Mouse (Mus musculus): Measurements from ENCODE around the gene Gm5799.
"Not testable (repeated sequence)": the region's sequence is repeated elsewhere in the genome, so short reads cannot be mapped to it uniquely, and the experiment has no call there.

Gm5799 gene

DNA sequence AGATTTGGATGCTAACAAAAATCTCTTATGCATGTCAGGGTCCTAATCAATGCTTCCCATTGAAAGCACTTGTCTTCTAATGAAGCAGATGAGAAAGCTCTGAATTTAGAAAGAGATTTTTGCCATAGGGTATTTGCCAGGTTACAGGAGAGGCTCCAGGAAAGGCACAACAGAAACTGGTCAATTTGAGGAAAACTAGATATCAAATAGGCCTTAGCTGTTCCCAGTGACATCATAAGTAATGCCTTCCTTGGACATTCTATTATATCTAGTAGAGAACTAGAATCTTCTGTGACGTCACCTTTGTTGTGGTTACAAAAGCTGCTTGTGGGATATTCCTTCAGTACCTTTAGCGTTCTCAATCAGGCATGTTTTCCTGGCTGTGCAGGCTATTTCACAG, at the start of gene Gm5799:
Gene Gm5799, plus strand, starts transcription at position 301 of the 400 bp plus-strand sequence.
- not testable (repeated sequence) for DNase-seq (ENCODE audit: low spot score)

DNA sequence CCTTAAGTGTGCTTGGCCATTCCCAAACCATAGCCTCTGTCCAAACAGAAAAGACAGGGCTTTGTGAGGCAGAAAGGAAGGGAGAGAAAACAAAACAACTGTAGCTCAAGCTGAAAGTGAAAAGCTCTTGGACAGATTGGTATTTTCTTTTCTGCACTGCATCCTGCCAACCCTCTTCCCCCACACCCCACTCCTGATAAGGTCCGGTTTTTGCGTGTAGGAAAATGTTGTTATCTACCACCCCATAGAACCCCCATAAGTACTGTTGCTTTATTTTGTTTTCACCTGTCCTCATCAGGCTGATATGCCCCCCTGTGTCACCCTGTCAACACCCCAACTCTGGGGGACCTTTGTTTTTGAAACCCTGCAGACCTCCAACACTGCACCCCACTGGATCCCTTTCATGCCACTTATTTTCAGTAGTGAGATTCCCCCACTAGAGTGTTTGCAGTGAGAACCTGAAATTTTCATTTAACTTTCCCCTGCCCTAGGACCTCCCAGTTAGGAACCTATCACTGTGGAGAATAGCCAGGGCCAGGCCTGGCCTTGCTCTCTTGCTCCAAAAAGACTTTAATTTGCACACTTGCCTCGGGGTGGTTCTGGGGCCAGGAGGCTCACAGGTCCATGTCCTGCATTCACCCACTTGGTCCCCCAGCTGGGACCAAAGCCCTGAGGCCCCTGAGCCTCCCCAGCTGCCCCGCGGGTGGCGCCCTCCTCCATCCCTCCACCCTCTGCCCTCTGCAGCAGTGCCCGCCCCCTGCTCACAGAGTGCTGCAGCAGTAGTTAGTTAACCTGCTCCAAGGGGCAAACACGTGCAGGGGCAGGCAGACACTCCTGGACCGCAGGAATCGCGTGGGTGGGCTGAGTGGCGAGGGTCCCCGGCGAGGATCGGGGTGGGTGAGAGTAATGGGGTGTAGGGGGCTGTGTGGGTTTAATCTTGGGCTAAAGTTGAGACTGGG, 12.0 kb upstream of the Gm5799 start:
- not testable (repeated sequence) for DNase-seq (ENCODE audit: low spot score)

DNA sequence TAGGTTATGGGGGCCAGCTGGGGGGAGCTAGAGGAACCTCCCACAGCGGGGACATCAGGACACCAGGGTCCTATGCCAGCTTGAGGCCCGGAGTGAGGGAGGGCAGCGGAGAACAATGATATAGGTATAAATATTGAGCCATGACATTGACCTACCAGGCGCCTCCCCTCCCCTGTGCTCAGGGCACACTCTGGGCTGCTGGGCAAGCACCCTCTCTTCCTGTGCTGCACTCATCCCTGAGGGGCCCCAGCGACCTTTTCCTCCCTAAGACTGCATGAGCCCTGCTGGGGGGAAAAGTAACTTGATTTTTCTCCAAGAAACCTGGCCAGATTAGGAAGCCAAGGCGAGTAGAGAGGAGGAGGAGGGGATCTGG, 11.4 kb upstream of the Gm5799 start:
- DNase-seq (ENCODE audit: low spot score), result not testable (repeated sequence)

DNA sequence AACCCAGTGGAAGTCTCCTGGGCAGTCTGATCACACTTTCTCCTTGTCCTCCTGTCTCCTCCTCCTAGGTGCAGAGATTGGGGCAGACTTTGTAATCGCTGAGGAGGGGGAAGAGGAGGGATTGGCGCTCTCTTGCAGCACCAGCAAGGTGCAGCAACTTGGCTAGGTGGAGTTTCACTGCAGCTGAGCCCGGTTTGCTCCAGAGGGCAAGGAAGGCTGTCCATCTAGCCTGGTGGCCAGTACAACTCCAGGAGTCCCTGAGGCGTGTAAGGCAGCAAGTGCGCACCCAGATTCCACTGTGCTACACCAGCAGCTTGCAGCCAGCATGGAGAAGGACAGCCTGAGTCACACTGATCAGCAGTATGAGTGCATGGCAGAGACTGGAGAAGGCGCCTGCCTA, 11.0 kb upstream of the Gm5799 start:
- DNase-seq (ENCODE audit: low spot score), result not testable (repeated sequence)

DNA sequence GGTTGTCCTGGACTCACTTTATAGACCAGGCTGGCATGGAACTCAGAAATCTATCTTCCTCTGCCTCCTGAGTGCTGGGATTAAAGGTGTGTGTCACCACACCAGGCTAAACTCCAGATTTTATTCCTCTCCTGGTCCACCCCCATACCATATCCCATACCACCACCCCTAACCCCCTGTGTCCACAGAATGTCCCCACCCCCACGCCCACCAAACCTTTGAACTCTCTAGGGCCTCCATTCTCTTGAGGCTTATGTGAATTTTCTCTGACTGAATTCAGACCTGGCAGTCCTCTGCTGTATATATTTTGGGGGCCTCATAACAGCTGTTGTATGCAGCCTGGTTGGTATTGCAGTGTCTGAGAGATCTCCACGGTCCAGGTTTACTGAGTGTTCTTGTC, 5.2 kb upstream of the Gm5799 start:
- DNase-seq (ENCODE audit: low spot score), result not testable (repeated sequence)

DNA sequence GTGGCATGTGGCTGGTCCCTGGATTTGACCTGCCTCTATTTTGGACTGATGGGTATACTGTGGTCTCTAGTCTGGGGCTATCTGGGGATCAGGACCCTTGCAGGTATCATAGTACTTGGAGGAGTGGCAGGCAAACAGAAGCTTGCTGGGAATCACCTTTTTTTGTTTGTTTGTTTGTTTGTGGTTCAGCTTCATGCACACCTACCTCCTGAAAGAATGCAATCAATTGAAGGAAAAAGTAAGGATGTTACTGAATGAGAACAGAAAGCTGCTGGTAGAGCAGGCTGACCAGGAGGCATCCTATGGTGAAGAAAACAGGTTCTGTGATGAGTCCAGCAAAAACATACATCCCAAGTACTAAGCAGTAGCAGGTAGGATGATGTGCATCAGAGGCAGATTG, 2.9 kb downstream of the Gm5799 start:
- DNase-seq (ENCODE audit: low spot score), result not testable (repeated sequence)

DNA sequence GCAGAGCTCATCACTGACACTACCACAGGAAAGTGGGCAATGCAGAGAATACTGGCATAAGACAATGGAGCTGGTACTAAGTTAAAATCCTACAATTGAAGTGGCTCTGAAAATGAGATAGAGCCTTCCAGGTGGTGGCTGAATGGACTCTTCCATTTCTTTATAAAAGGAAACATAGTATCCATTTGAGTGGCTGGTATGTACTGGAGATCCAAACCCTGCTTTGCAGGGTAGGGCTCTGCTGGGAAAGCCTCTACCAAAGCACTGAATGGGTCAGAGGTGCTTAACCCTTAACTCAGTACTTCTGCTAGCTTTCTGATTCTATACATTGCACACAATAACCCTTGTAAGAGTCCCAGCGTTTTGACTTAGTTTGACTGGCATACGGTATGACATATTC, 8.9 kb downstream of the Gm5799 start:
- DNase-seq (ENCODE audit: low spot score), result not testable (repeated sequence)

DNA sequence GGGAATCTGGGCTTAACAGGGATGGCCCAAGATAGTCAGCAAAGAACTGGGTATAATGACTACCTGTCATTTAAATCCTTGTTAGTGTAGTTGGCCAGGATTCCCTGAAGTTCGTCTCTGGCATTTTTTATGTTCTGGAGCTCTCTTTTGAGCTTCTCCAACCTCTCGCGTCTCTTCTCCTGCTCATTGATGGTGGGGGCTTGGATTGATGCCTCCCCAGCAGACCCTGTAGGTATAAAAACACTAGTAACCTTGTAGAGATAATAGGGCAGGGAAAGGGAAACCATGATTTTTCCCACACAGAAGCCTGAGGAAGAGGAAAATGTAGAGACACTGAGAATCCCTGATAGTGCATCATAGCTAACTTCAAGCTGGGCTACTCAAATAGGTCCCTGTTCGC, 34.6 kb downstream of the Gm5799 start:
- not testable (repeated sequence) for DNase-seq (ENCODE audit: low spot score)

DNA sequence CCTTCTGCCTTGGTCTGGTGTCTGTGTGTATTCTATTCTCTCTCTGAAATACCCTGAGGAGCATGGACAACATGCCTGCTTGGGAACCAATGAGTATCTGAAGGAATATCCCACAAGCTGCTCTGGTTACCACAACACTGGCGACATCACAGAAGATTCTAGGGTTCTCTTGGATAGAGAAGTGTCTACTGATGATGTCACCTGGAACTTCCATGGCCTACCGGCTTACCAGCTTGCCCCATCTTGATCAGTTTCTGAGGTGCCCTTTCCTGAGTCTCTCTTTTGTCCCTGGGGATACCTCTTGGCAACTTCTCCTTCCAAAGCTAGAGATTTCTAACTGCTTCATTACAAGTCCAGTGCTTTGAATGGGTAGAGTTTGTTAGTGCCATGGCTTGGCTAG, 35.7 kb downstream of the Gm5799 start, which contains the start of gene Gm17654:
Gene Gm17654, minus strand, starts transcription at position 101 of the 400 bp plus-strand sequence.
- DNase-seq (ENCODE audit: low spot score), result not testable (repeated sequence)

Measured in ovary, postnatal 14 days (tissue).